Mouse (Mus musculus) kidney, embryonic 16.5 days (tissue): ENCODE results near the gene Borcs6. TPM values are rescaled to one million over a fixed set of nuclear protein-coding genes. Genes with fewer than 3 reads are reported as not detected.

Experiments
- ATAC-seq: fragments of 200-750 bp; cut with Nextera tagmentation; 2 replicates; pipeline ENCODE4 v1.8.0; 2017; ENCODE audit warnings: moderate TSS enrichment; ENCODE audit not compliant: low FRiP score, low TSS enrichment
- H3K27ac ChIP-seq: fragments of 300-500 bp; sonication (generic); 2 replicates; pipeline ENCODE4 v1.5.1; 2014; ENCODE audit warnings: low read length
- H3K27me3 ChIP-seq: fragments of 300-500 bp; sonication (generic); 2 replicates; pipeline ENCODE4 v1.6.1; 2014; ENCODE audit warnings: low read length, control low read depth, mixed read lengths; ENCODE audit not compliant: insufficient read depth
- H3K36me3 ChIP-seq: fragments of 300-500 bp; sonication (generic); 2 replicates; pipeline ENCODE4 v1.6.1; 2014; ENCODE audit warnings: low read length, control low read depth, mixed read lengths; ENCODE audit not compliant: insufficient read depth
- H3K4me1 ChIP-seq: fragments of 300-500 bp; sonication (generic); 2 replicates; pipeline ENCODE4 v1.6.1; 2014; ENCODE audit warnings: low read length, control low read depth, mixed read lengths; ENCODE audit not compliant: insufficient read depth
- H3K4me2 ChIP-seq: fragments of 300-500 bp; sonication (generic); replicated peaks from 2 replicates; pipeline ENCODE4 v1.6.1; 2014; ENCODE audit warnings: low read depth, low read length
- H3K4me3 ChIP-seq: fragments of 300-500 bp; sonication (generic); 2 replicates; pipeline ENCODE4 v1.5.1; 2014; ENCODE audit warnings: mild to moderate bottlenecking, low read length
- H3K9ac ChIP-seq: fragments of 300-500 bp; sonication (generic); replicated peaks from 2 replicates; pipeline ENCODE4 v1.6.1; 2014; ENCODE audit warnings: low read length
- H3K9me3 ChIP-seq: fragments of 300-500 bp; sonication (generic); 2 replicates; pipeline ENCODE4 v1.6.1; 2016; ENCODE audit warnings: low read length, control low read depth
- WGBS: fragments of 180-500 bp; shearing (Covaris S2); extraction: QIAGEN DNeasy Blood & Tissue Kit; methylation state at CpG from one replicate; pipeline ENCODE4 v1.1.7; 2014; 5-methylcytosine and 5-hydroxymethylcytosine counted together
- polyA plus RNA-seq: library from polyadenylated mRNA; unstranded; fragments of >200 nt; fragmentation: Nextera tagmentation; extraction: Ambion mirVana; gene quantifications from 2 replicates; pipeline ENCODE4 v1.2.1, GENCODE M21; 2015

Gene Borcs6
- polyA plus RNA-seq, 1 experiment from 2014 or later, result 8.0 TPM

DNA sequence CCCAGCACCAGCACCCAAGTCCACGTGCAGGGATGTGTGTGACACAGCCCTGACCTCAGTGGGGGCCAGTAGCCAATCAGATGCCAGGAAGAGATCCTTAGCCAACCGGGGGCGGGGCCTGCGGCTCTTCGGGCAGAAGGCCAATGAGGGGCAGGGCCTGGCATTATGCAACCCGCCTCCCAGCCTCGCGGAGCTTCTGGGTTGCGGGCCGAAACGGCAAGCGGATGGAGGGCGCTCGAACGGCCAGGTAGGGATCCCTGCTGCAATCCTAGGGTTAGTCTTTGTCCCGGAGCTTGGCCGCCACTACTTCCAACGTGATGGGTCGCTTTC is 39.2 kb downstream of the Borcs6 start:
- Histone ChIP-seq H3K27me3 (no peaks in the 10 kb centered on the region), H3K36me3 (peaks cover 30% of the 10 kb centered on the region), H3K27ac (peak overlapping the region; percentile 89), H3K9me3 (no peaks in the 10 kb centered on the region), H3K4me2 (peak overlapping the region; percentile 97), H3K9ac (peak overlapping the region; percentile 74), H3K4me3 (peak overlapping the region; percentile 63), H3K4me1 (peaks cover 50% of the 10 kb centered on the region)
- under 1% methylated on average over 19 of the region's 19 CpGs for WGBS
- peak; percentile 3; the same call in 1 of the 2 replicates for ATAC-seq

DNA sequence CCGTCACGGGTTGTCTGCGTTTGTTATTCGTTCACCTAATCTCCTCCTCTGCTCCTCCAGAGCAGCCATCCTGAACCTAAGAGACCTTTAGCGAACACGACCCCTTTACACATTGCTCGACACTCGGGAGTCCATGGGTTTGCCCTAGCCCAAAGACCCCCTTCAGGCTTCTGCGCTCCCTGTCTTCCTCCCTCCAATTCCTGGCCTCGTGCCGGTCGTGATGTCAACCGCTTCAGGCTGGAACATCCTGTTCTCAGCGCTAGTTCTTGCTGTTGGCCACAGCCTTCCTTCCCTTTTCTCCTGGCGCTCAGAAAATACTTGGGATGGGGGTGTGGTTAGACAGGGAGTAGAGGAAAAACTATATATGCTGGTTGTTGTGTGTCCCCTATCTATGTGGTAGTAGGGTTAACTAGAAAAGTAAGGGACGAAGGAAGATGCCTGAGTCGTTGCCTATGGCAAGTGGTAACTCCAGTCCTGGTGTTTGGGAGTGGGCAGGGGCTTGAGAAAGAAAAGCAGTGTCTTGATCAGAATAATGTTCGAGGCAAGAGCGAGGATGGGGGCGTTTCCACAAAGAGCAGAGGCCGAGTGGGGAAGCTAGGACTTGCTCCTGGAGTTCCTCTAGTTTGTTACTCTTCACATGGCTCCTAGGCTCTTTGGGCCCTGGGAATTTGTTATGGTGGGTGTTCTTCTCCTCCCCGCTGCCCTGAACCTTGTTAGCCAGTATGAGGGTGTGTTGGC is 39.8 kb downstream of the Borcs6 start:
- Histone ChIP-seq H3K36me3 (peaks cover 36% of the 10 kb centered on the region), H3K27me3 (no peaks in the 10 kb centered on the region), H3K9me3 (no peaks in the 10 kb centered on the region), H3K4me1 (peaks cover 49% of the 10 kb centered on the region), H3K9ac (peak overlapping the region; percentile 74), H3K4me3 (peak overlapping the region; percentile 63), H3K27ac (peak overlapping the region; percentile 89), H3K4me2 (peak overlapping the region; percentile 97)
- ATAC-seq, result no peak
- whole genome bisulfite sequencing, result 1% methylated on average over 22 of the region's 22 CpGs

DNA sequence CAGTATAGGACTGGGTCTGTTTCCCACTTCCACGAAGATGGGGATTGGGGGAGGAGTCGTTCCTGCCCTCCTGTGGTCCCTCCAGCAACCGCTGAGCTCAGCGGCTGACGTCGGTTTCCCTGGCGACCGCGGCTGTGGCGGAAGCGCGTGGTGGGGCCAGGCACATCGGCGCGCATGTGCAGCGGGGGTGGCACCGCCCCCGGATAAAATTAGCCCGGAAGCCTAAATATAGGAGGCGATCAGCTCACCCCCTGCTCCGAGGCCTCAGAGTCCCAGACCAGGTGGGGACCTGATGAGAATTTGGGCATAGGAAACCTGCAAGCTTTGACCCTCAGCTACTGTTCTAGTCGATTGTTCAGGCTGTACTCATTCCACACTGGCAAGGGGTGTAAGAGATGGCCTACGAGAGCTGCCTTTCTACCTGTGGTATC is 40.4 kb downstream of the Borcs6 start:
- under 1% methylated on average over 23 of the region's 23 CpGs for WGBS
- H3K27me3 ChIP-seq, result no peaks in the 10 kb centered on the region
- H3K4me2 ChIP-seq, result peak overlapping the region; percentile 97
- peak; percentile 11; the same call in 1 of the 2 replicates for ATAC-seq
- H3K9me3 ChIP-seq, result no peaks in the 10 kb centered on the region
- H3K27ac ChIP-seq, result peak overlapping the region; percentile 89
- H3K4me1 ChIP-seq, result peaks cover 46% of the 10 kb centered on the region
- H3K36me3 ChIP-seq, result peaks cover 42% of the 10 kb centered on the region
- peak overlapping the region; percentile 63 for H3K4me3 ChIP-seq
- peak overlapping the region; percentile 74 for H3K9ac ChIP-seq

DNA sequence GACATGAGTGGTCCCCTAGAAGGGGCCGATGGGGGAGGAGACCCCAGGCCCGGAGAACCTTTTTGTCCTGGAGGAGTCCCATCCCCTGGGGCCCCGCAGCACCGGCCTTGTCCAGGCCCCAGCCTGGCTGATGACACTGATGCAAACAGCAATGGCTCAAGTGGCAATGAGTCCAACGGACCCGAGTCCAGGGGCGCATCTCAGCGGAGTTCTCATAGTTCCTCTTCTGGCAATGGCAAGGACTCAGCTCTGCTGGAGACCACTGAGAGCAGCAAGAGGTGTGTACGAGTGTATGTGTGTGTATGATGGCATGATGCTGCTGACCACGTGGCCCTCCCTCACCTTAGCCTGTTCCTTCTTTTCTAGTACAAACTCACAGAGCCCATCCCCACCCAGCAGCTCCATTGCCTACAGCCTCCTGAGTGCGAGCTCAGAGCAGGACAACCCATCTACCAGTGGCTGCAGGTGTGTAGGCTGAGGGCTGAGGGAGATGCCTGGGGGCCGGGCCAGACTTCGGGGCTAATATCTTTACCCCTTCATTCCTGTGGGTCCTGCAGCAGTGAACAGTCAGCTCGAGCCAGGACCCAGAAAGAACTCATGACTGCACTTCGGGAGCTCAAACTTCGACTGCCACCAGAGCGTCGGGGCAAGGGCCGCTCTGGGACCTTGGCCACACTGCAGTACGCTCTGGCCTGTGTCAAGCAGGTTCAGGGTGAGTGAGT is 41.3 kb downstream of the Borcs6 start:
- Histone ChIP-seq H3K27me3 (no peaks in the 10 kb centered on the region), H3K4me1 (peaks cover 45% of the 10 kb centered on the region), H3K36me3 (peaks cover 51% of the 10 kb centered on the region), H3K9ac (peak overlapping the region; percentile 74; the same call in 1 of the 2 replicates), H3K4me3 (peak overlapping the region; percentile 63), H3K4me2 (peak overlapping the region; percentile 97; the same call in 1 of the 2 replicates), H3K27ac (peak overlapping the region; percentile 89; the same call in 1 of the 2 replicates), H3K9me3 (no peaks in the 10 kb centered on the region)
- ATAC-seq, result no peak
- WGBS, result 86% methylated on average over 20 of the region's 20 CpGs

DNA sequence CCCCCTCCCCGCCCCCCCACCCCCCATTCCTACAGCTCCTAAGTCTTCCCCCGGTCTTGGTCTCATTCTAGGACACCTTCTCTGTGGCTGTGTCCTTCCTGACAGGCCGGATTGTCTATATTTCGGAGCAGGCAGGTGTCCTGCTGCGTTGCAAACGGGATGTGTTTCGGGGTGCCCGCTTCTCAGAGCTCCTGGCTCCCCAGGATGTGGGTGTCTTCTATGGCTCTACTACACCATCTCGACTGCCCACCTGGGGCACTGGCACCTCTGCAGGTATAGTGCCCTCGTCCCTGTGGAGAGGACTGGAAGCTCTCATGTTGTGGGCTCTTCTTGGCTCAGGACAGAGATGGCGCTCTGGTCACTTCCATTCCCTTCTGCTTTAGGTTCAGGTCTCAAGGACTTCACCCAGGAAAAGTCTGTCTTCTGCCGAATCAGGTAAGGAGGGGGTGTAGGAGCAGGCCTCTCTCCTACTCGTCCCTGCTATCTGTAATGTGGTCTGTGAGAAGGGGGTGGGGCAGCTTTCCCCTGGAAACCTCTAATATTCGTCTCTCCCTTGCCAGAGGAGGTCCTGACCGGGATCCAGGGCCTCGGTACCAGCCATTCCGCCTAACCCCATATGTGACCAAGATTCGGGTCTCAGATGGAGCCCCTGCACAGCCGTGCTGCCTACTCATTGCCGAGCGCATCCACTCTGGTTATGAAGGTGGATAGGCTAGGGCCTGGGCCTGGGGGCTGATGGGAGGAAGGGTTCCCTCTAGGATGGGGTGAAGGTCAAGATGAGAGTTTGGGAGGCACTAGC is 42.3 kb downstream of the Borcs6 start:
- Histone ChIP-seq H3K9me3 (no peaks in the 10 kb centered on the region), H3K9ac (no peak overlapping the region), H3K4me2 (no peak overlapping the region), H3K27ac (no peak overlapping the region), H3K36me3 (peaks cover 57% of the 10 kb centered on the region), H3K27me3 (no peaks in the 10 kb centered on the region), H3K4me1 (peaks cover 35% of the 10 kb centered on the region), H3K4me3 (no peak overlapping the region)
- WGBS, result 88% methylated on average over 21 of the region's 21 CpGs
- no peak for ATAC-seq

DNA sequence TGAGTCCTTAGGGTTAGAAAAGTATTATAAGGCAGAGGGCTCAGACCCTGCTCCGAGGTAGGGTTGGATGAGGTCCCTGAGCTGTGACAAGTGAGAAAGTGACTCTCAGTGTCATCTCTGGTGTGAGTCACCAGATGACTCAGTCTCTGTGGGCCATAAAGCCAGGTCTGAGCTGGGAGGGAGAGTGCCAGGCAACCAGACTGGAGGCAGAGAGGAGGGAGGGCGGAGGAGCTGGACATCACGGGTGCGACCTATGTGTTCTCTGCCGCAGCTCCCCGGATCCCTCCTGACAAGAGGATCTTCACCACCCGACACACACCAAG is 42.8 kb downstream of the Borcs6 start:
- Histone ChIP-seq H3K27ac (no peak overlapping the region), H3K36me3 (peaks cover 62% of the 10 kb centered on the region), H3K4me3 (no peak overlapping the region), H3K27me3 (no peaks in the 10 kb centered on the region), H3K4me1 (peaks cover 32% of the 10 kb centered on the region), H3K9me3 (no peaks in the 10 kb centered on the region), H3K4me2 (no peak overlapping the region), H3K9ac (no peak overlapping the region)
- ATAC-seq, result no peak
- WGBS, result 92% methylated on average over 7 of the region's 7 CpGs

DNA sequence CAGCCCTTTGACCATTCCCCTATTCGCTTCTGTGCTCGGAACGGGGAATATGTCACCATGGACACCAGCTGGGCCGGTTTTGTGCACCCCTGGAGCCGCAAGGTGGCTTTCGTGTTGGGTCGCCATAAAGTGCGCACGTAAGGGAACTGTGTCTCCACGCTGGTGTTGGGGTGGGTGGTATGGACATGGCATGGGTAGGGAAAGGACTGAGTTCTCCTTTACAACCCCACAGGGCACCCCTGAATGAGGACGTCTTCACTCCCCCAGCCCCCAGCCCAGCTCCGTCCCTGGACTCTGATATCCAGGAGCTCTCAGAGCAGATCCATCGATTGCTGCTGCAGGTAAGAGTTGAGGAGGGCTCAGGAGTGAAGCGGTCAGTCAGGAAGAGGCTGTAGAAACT is 43.6 kb downstream of the Borcs6 start:
- Histone ChIP-seq H3K9me3 (no peaks in the 10 kb centered on the region), H3K27ac (no peak overlapping the region), H3K4me3 (no peak overlapping the region), H3K27me3 (no peaks in the 10 kb centered on the region), H3K4me1 (peaks cover 24% of the 10 kb centered on the region), H3K4me2 (no peak overlapping the region), H3K9ac (no peak overlapping the region), H3K36me3 (peaks cover 70% of the 10 kb centered on the region)
- WGBS, result 93% methylated on average over 14 of the region's 14 CpGs
- no peak for ATAC-seq

DNA sequence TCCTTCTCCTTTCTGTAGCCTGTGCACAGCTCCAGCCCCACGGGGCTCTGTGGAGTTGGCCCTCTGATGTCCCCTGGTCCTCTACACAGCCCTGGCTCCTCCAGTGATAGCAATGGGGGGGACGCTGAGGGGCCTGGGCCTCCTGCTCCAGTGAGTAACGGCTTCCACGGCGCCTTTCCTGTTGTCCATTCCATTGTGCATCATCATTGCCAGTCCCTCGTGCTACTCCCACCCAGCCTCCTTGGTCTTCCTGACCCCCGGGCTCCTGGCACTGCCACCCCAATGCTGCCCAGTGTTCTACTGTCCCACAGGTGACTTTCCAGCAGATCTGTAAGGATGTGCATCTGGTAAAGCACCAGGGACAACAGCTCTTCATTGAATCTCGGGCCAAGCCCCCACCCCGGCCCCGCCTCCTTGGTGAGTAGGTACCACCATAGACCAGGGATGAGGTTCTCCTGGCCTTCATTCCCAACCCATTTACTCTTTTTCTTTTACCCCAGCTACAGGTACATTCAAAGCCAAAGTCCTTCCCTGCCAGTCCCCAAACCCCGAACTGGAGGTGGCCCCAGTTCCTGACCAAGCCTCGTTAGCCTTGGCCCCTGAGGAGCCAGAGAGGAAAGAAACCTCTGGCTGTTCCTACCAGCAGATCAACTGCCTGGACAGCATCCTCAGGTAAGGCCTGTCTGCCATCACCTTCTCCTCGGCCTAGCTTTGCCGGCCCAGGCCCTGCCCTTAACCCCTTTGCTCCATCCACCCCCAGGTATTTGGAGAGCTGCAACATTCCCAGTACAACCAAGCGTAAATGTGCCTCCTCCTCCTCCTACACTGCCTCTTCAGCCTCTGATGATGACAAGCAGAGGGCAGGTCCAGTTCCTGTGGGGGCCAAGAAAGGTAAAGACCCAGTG is 44.3 kb downstream of the Borcs6 start:
- Histone ChIP-seq H3K9me3 (no peaks in the 10 kb centered on the region), H3K27me3 (no peaks in the 10 kb centered on the region), H3K36me3 (peaks cover 76% of the 10 kb centered on the region), H3K4me1 (peaks cover 17% of the 10 kb centered on the region), H3K27ac (no peak overlapping the region), H3K4me3 (no peak overlapping the region), H3K4me2 (no peak overlapping the region), H3K9ac (no peak overlapping the region)
- ATAC-seq, result no peak
- 87% methylated on average over 15 of the region's 15 CpGs for WGBS

DNA sequence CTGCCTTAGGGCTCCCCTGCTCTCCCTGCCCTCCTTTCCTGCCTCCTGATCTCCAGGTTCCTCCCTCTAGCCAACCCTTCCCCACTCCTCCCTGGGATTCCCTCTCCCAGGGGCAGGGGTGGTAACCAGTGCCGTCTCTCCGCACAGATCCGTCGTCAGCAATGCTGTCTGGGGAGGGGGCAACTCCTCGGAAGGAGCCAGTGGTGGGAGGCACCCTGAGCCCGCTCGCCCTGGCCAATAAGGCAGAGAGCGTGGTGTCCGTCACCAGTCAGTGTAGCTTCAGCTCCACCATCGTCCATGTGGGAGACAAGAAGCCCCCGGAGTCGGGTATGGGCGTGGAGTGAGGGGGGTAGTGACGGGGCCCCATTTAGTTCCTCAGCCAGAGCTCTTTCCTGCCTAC is 45.0 kb downstream of the Borcs6 start:
- Histone ChIP-seq H3K4me1 (peaks cover 13% of the 10 kb centered on the region), H3K9me3 (no peaks in the 10 kb centered on the region), H3K36me3 (peaks cover 76% of the 10 kb centered on the region), H3K27me3 (no peaks in the 10 kb centered on the region), H3K27ac (no peak overlapping the region), H3K9ac (no peak overlapping the region), H3K4me3 (no peak overlapping the region), H3K4me2 (no peak overlapping the region)
- no peak for ATAC-seq
- 88% methylated on average over 14 of the region's 14 CpGs for WGBS
